Mouse (Mus musculus): ENCODE measurements around the gene Krt16. TPM values are rescaled to one million over a fixed set of nuclear protein-coding genes. Genes with fewer than 3 reads are reported as not detected.

The Krt16 gene
- polyA plus RNA-seq, 1 experiment = 4.8 TPM

DNA sequence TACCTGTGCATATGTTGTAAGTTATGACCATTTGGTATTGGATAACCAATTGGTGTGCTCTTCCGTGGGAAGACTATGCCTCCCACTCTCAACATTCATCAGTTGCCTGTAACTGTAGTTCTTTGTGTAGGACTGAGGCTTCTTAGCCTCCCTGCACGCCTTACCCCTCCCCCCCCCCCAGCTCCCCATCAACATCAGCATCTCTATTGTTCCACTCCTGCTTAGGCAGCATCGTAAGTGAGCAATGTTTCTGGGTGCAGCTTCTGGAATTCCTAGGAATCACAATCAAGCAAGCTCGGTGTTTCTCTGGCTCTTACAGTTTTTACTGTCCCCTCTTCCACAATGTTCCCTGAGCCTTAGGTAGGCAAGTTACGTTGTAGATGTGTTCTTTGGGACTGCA is 26.8 kb upstream of the Krt16 start:
- Histone ChIP-seq H3K4me1 (replicated peaks; ENCODE audit: control insufficient read depth, insufficient read depth, low read length) (no peaks in the 10 kb centered on the region), H3K36me3 (ENCODE audit: control insufficient read depth, insufficient read depth, low read length) (no peaks in the 10 kb centered on the region), H3K27ac (ENCODE audit: control insufficient read depth, insufficient read depth, low read length) (no peak overlapping the region), H3K4me3 (ENCODE audit: control insufficient read depth, insufficient read depth, low read length) (no peak overlapping the region), H3K27me3 (ENCODE audit: control insufficient read depth, insufficient read depth, low read length) (no peaks in the 10 kb centered on the region)
- 79% methylated on average over 5 of the region's 5 CpGs for WGBS
- TF ChIP-seq POLR2A (IDR thresholded peaks at IDR 0.05; ENCODE audit: control insufficient read depth, extremely low read depth, insufficient read depth, low read length, poor library complexity) (no peak), CTCF (IDR thresholded peaks at IDR 0.05; ENCODE audit: borderline replicate concordance, control insufficient read depth, extremely low read depth, insufficient read depth, low read length, poor library complexity) (no peak)
- DNase-seq = no peak

DNA sequence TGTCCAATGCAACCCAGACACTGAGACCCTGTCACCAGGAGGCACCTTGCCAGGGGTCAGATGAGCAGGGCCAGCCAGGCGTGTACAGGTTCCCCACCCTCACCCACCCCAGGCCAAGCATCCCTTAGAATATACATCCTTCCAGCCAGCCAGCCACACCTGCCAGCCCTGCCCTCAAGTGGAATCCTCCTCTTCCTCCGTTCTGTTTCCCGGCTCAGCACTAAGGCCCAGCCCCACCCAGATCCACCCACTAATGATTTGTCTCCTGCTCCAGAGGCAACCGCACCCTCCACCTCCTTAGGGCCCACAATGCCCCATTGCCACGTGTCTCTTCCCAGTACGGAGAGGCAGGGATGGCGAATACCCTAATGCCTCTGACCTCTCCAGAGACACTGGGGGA is 26.0 kb upstream of the Krt16 start:
- no peak overlapping the region for H3K4me3 ChIP-seq (ENCODE audit: control insufficient read depth, insufficient read depth, low read length)
- TF ChIP-seq POLR2A (IDR thresholded peaks at IDR 0.05; ENCODE audit: control insufficient read depth, extremely low read depth, insufficient read depth, low read length, poor library complexity) = no peak
- no peak for TF ChIP-seq CTCF (IDR thresholded peaks at IDR 0.05; ENCODE audit: borderline replicate concordance, control insufficient read depth, extremely low read depth, insufficient read depth, low read length, poor library complexity)
- no peak for DNase-seq
- H3K4me1 ChIP-seq (replicated peaks; ENCODE audit: control insufficient read depth, insufficient read depth, low read length) = no peaks in the 10 kb centered on the region
- no peaks in the 10 kb centered on the region for H3K27me3 ChIP-seq (ENCODE audit: control insufficient read depth, insufficient read depth, low read length)
- H3K36me3 ChIP-seq (ENCODE audit: control insufficient read depth, insufficient read depth, low read length) = no peaks in the 10 kb centered on the region
- no peak overlapping the region for H3K27ac ChIP-seq (ENCODE audit: control insufficient read depth, insufficient read depth, low read length)
- 86% methylated on average over 7 of the region's 7 CpGs for WGBS

DNA sequence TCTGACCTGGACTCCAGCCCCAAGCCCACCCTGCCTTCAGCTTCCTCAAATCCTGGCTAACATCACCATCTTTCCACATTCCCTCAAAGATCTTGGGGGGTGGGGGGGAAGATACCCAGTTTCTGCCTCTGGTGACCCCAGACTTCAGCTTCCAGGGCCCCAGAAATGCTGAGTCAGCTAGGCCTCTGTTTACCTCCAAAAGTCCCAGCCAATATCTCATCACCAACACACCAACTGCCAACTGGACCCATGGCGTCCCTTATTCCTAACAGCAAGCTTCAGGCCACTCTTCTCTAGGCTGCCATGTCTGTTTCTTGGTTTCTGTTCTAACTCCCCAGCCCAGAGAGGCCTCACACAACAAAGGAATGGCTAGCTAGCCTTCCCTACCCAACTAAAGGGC is 23.2 kb upstream of the Krt16 start:
- H3K27ac ChIP-seq (ENCODE audit: control insufficient read depth, insufficient read depth, low read length) = no peak overlapping the region
- H3K27me3 ChIP-seq (ENCODE audit: control insufficient read depth, insufficient read depth, low read length) = no peaks in the 10 kb centered on the region
- H3K4me3 ChIP-seq (ENCODE audit: control insufficient read depth, insufficient read depth, low read length) = no peak overlapping the region
- 79% methylated on average over 1 of the region's 1 CpGs for WGBS
- DNase-seq = no peak
- no peaks in the 10 kb centered on the region for H3K36me3 ChIP-seq (ENCODE audit: control insufficient read depth, insufficient read depth, low read length)
- TF ChIP-seq POLR2A (IDR thresholded peaks at IDR 0.05; ENCODE audit: control insufficient read depth, extremely low read depth, insufficient read depth, low read length, poor library complexity) = no peak
- no peak for TF ChIP-seq CTCF (IDR thresholded peaks at IDR 0.05; ENCODE audit: borderline replicate concordance, control insufficient read depth, extremely low read depth, insufficient read depth, low read length, poor library complexity)
- H3K4me1 ChIP-seq (replicated peaks; ENCODE audit: control insufficient read depth, insufficient read depth, low read length) = no peaks in the 10 kb centered on the region

DNA sequence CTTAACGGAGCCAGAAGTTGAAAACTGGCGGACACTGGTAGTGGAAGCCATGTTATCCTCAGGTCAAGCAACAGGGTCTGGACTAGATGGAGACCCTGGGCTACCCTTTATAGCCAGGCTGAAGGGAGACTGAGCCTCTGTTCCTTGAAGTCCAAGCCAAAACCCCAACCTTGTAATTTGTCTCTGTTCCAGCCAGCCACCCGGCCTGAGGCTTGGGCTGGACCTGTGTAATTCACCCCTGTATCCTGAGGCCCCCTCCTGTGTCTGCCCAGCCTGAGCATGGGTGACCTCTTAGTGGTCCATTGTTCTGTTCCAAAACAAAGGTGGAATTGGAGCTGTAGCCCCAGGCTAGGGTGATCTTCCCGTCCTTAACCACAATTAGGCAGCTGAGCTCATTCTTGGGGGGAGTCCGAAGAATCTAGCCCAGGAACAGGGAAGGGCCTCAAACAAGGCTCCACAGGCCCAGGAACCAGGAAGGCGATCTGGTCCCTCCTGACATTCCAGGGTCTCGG is 21.2 kb upstream of the Krt16 start, which contains the start of gene Krt42:
TSS of gene Krt42 (minus strand) at position 51 of the 512 bp plus-strand sequence.
- WGBS = 90% methylated on average over 7 of the region's 7 CpGs
- Histone ChIP-seq H3K4me1 (replicated peaks; ENCODE audit: control insufficient read depth, insufficient read depth, low read length) (no peaks in the 10 kb centered on the region), H3K27ac (ENCODE audit: control insufficient read depth, insufficient read depth, low read length) (no peak within 1 kb of the TSS), H3K27me3 (ENCODE audit: control insufficient read depth, insufficient read depth, low read length) (no peaks in the 10 kb centered on the region), H3K4me3 (ENCODE audit: control insufficient read depth, insufficient read depth, low read length) (no peak within 1 kb of the TSS), H3K36me3 (ENCODE audit: control insufficient read depth, insufficient read depth, low read length) (no peaks in the 10 kb centered on the region)
- DNase-seq = no peak
- TF ChIP-seq POLR2A (IDR thresholded peaks at IDR 0.05; ENCODE audit: control insufficient read depth, extremely low read depth, insufficient read depth, low read length, poor library complexity) = no peak
- TF ChIP-seq CTCF (IDR thresholded peaks at IDR 0.05; ENCODE audit: borderline replicate concordance, control insufficient read depth, extremely low read depth, insufficient read depth, low read length, poor library complexity) = no peak

- H3K4me3 ChIP-seq (ENCODE audit: control insufficient read depth, insufficient read depth, low read length) = no peak overlapping the region
- H3K27ac ChIP-seq (ENCODE audit: control insufficient read depth, insufficient read depth, low read length) = no peak overlapping the region
- TF ChIP-seq CTCF (IDR thresholded peaks at IDR 0.05; ENCODE audit: borderline replicate concordance, control insufficient read depth, extremely low read depth, insufficient read depth, low read length, poor library complexity) = no peak
- no peak for TF ChIP-seq POLR2A (IDR thresholded peaks at IDR 0.05; ENCODE audit: control insufficient read depth, extremely low read depth, insufficient read depth, low read length, poor library complexity)
- no peaks in the 10 kb centered on the region for H3K36me3 ChIP-seq (ENCODE audit: control insufficient read depth, insufficient read depth, low read length)
- 41% methylated on average over 13 of the region's 13 CpGs for WGBS
- no peak for DNase-seq
- no peaks in the 10 kb centered on the region for H3K27me3 ChIP-seq (ENCODE audit: control insufficient read depth, insufficient read depth, low read length)
- H3K4me1 ChIP-seq (replicated peaks; ENCODE audit: control insufficient read depth, insufficient read depth, low read length) = no peaks in the 10 kb centered on the region
Observed at GRCm38 (mm10) chr11:100262058-100262980, 13.6 kb upstream of the Krt16 start.

GRCm38 (mm10) chr11:100261235-100261605 is 12.5 kb upstream of the Krt16 start:
- Histone ChIP-seq H3K4me3 (ENCODE audit: control insufficient read depth, insufficient read depth, low read length) (no peak overlapping the region), H3K27ac (ENCODE audit: control insufficient read depth, insufficient read depth, low read length) (no peak overlapping the region), H3K4me1 (replicated peaks; ENCODE audit: control insufficient read depth, insufficient read depth, low read length) (no peaks in the 10 kb centered on the region), H3K27me3 (ENCODE audit: control insufficient read depth, insufficient read depth, low read length) (no peaks in the 10 kb centered on the region), H3K36me3 (ENCODE audit: control insufficient read depth, insufficient read depth, low read length) (no peaks in the 10 kb centered on the region)
- DNase-seq = no peak
- 84% methylated on average over 9 of the region's 9 CpGs for WGBS
- TF ChIP-seq CTCF (IDR thresholded peaks at IDR 0.05; ENCODE audit: borderline replicate concordance, control insufficient read depth, extremely low read depth, insufficient read depth, low read length, poor library complexity) (no peak), POLR2A (IDR thresholded peaks at IDR 0.05; ENCODE audit: control insufficient read depth, extremely low read depth, insufficient read depth, low read length, poor library complexity) (no peak)
